Mouse (Mus musculus): Measurements from ENCODE around the gene Fam189a1. TPM values are rescaled to one million over a fixed set of nuclear protein-coding genes. Genes with fewer than 3 reads are reported as not detected.

Fam189a1 gene
- polyA plus RNA-seq, 1 experiment from 2014 or later = 3.6 TPM

DNA sequence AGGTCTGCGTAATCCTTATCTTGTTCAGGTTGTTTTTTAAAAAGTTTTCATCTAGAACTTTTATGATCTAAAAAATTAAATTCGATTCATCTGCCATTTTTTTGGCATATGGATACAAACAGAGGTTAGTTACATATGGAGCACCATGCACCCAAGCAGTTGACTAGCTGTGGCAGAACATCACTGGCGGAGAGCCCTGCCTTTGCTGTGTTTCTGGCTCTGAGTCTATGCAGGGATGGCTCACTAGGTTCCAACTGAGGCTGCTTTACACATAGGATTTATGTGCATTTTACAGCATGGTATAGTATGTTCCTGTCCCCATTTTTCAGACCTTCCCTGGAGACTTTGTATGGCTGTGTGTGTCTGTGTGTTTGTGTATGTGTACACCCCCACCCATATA, 433.1 kb downstream of the Fam189a1 start:
- DNase-seq (ENCODE audit: low spot score) (no peak), ATAC-seq (ENCODE audit: low read depth) (no peak)
- no peak overlapping the region for H3K4me3 ChIP-seq (ENCODE audit: low read depth, low read length)
- no peaks in the 10 kb centered on the region for H3K27me3 ChIP-seq (replicated peaks; ENCODE audit: control insufficient read depth, insufficient read depth, low read length)
- no peaks in the 10 kb centered on the region for H3K9me3 ChIP-seq (ENCODE audit: control insufficient read depth, low read length)
- H3K4me2 ChIP-seq (ENCODE audit: low read depth, low read length) = no peak overlapping the region
- 86% methylated on average over 3 of the region's 3 CpGs for WGBS
- no peaks in the 10 kb centered on the region for H3K4me1 ChIP-seq (ENCODE audit: control insufficient read depth, insufficient read depth, low read length)
- H3K36me3 ChIP-seq (ENCODE audit: control insufficient read depth, insufficient read depth, low read length) = no peaks in the 10 kb centered on the region
- no peak overlapping the region for H3K27ac ChIP-seq (replicated peaks; ENCODE audit: low read depth, low read length)
- H3K9ac ChIP-seq (ENCODE audit: low read depth, low read length) = no peak overlapping the region

DNA sequence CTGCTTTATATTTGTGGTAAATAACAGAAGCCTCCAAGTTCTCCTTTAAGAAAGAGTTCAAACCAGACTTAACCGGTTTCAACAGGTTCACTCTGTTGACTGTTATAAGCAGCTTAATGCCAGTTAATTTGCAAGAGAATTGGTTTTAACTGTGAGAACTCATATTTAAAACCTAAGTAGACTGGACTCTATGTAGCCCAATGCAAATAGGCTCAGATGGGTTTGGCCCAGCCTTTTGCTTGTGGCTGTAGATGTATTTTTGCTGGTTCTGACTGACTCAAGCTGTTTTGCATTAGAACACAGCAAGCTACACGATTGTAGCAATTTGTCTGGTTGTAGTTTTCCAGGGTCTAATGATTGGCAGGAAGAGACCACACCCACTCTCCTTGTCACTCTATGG, 440.1 kb downstream of the Fam189a1 start:
- ATAC-seq (ENCODE audit: low read depth) = no peak
- Histone ChIP-seq H3K27ac (replicated peaks; ENCODE audit: low read depth, low read length) (no peak overlapping the region), H3K9me3 (ENCODE audit: control insufficient read depth, low read length) (no peaks in the 10 kb centered on the region), H3K4me2 (ENCODE audit: low read depth, low read length) (no peak overlapping the region), H3K27me3 (replicated peaks; ENCODE audit: control insufficient read depth, insufficient read depth, low read length) (no peaks in the 10 kb centered on the region), H3K36me3 (ENCODE audit: control insufficient read depth, insufficient read depth, low read length) (no peaks in the 10 kb centered on the region), H3K9ac (ENCODE audit: low read depth, low read length) (no peak overlapping the region), H3K4me3 (ENCODE audit: low read depth, low read length) (no peak overlapping the region), H3K4me1 (ENCODE audit: control insufficient read depth, insufficient read depth, low read length) (no peaks in the 10 kb centered on the region)
- DNase-seq (ENCODE audit: low spot score) = no peak
- WGBS = 64% methylated on average over 2 of the region's 2 CpGs

DNA sequence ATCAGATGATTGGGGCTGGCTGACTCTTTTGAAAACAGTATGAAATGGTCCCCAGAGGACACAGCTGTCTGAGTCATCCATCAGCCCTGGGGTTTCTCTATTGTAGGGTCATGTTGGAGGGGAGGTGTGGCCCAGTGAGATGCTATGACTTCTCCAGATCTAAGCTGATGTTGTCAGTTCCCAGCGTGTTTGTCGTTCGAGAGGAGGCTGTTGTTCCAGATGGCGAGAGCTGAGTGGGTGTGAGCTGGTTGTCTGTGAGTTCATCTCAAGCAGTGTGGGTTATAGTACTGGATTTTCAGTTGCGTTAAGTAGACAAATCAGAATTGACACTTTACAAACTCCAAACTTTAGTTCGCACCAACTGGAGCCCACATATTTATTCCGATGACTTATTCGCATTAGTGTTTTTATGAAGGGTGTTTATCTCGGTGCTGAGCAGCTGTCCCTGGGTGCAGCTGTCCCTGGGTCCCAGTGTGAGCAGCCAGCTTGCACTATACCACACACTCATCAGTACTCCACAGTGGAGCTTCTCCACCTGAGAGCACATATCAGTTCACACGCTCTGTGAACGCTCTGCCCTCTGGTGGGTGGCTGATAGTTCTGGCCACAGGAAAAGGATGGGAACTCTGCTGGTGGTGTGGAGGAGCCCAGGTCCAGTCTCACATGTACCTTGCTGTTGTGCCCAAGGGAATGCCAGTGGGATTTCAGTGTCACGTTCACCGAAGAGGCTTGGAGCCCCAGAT, 446.7 kb downstream of the Fam189a1 start:
- WGBS = 77% methylated on average over 13 of the region's 13 CpGs
- Histone ChIP-seq H3K4me1 (ENCODE audit: control insufficient read depth, insufficient read depth, low read length) (no peaks in the 10 kb centered on the region), H3K27me3 (replicated peaks; ENCODE audit: control insufficient read depth, insufficient read depth, low read length) (no peaks in the 10 kb centered on the region), H3K9ac (ENCODE audit: low read depth, low read length) (no peak overlapping the region), H3K27ac (replicated peaks; ENCODE audit: low read depth, low read length) (no peak overlapping the region), H3K9me3 (ENCODE audit: control insufficient read depth, low read length) (no peaks in the 10 kb centered on the region), H3K4me3 (ENCODE audit: low read depth, low read length) (no peak overlapping the region), H3K36me3 (ENCODE audit: control insufficient read depth, insufficient read depth, low read length) (no peaks in the 10 kb centered on the region), H3K4me2 (ENCODE audit: low read depth, low read length) (no peak overlapping the region)
- ATAC-seq (ENCODE audit: low read depth) (no peak; the same call in 1 of the 2 replicates), DNase-seq (ENCODE audit: low spot score) (peak; percentile 24)

DNA sequence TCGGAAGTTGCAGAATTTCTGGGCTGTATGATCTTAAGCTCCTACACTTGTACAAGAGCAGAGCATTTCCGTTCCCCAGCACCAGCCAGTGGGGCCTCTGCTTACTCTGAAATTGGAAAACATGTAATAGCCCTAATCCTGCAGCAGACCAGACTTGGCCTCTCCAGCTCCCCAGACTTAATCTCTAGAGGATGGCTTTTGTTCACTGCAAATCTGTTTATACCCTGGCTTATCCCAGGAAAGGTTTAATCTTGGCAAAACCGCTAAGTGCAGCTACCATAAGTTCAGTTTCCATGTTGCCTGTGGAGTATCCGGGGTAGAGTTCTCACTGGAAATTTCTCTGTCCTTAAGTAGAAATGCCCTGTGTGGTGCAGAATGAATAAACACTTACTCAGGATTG, 448.2 kb downstream of the Fam189a1 start:
- H3K27me3 ChIP-seq (replicated peaks; ENCODE audit: control insufficient read depth, insufficient read depth, low read length) = no peaks in the 10 kb centered on the region
- no peaks in the 10 kb centered on the region for H3K4me1 ChIP-seq (ENCODE audit: control insufficient read depth, insufficient read depth, low read length)
- no peak overlapping the region for H3K27ac ChIP-seq (replicated peaks; ENCODE audit: low read depth, low read length)
- WGBS = 82% methylated on average over 4 of the region's 4 CpGs
- DNase-seq (ENCODE audit: low spot score) (no peak), ATAC-seq (ENCODE audit: low read depth) (no peak)
- no peaks in the 10 kb centered on the region for H3K36me3 ChIP-seq (ENCODE audit: control insufficient read depth, insufficient read depth, low read length)
- H3K4me2 ChIP-seq (ENCODE audit: low read depth, low read length) = no peak overlapping the region
- no peaks in the 10 kb centered on the region for H3K9me3 ChIP-seq (ENCODE audit: control insufficient read depth, low read length)
- no peak overlapping the region for H3K9ac ChIP-seq (ENCODE audit: low read depth, low read length)
- no peak overlapping the region for H3K4me3 ChIP-seq (ENCODE audit: low read depth, low read length)

Small RNA genes within 50 kb of the gene (microRNA-seq; reads per million reads assigned to microRNA genes)
- gene Gm25249 (ENCODE audit: borderline number of aligned reads) = not detected
